Mouse (Mus musculus) urinary bladder, postnatal 36 days (tissue): Measurements from ENCODE around the gene B3gntl1.
A peak's percentile ranks its signal among the peaks of the same experiment; 100 is the strongest.
"Not testable (repeated sequence)": the region's sequence is repeated elsewhere in the genome, so short reads cannot be mapped to it uniquely, and the experiment has no call there.

Experiments used
- DNase-seq, 2 experiments: peaks; one replicate each; pipeline ENCODE4 v3.0.0; 2022; ENCODE audit warnings: low spot score in 2 of 2, mixed read lengths in 1 of 2

The B3gntl1 gene

GRCm38 (mm10) chr11:121685491-121686001 is 12.6 kb upstream of the B3gntl1 start:
- no peak for DNase-seq

GRCm38 (mm10) chr11:121683243-121683642 is 10.3 kb upstream of the B3gntl1 start:
- no peak for DNase-seq

- DNase-seq = peak in 1 of 2 experiments; percentile 24
Measured at GRCm38 (mm10) chr11:121680750-121681149, 7.8 kb upstream of the B3gntl1 start.

- no peak for DNase-seq
Measured at GRCm38 (mm10) chr11:121679581-121679980, 6.6 kb upstream of the B3gntl1 start.

DNA sequence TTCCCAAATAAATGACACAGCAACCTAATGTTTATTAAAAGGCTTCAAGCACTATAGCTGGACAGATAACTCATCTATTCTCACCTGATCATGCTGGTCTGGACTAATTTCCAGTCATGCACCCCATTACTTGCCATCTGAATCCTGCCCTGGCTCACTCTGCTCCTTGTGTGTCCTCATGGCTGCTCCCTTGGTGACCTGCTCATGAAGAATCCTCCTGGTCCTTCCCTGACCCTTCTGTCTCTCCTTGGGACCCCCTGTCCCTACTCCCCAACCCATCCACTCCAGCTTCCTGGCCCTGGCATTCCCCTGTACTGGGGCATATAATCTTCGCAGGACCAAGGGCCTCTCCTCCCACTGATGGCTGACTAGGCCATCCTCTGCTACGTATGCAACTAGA is 3.9 kb upstream of the B3gntl1 start:
- no peak for DNase-seq

DNA sequence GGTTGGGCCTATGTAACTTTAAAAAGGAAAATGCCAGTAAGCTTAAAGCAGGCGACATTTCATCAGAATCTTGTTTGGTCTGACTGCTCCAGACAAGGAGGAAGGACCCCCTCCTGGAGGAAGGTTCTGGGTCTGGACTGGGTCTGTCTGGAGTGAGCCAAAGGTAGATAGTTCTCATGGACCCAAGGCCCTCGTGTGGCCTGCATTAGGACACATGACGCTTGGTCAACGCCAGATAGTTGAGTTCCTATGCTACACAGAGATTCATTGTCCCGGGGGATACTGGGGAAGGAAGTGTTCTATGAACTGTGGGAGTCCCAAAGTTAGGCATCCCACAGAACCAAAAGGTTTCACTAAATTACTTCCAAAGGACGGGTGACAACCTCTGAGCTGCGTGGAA is 676 bp upstream of the B3gntl1 start:
- no peak for DNase-seq

DNA sequence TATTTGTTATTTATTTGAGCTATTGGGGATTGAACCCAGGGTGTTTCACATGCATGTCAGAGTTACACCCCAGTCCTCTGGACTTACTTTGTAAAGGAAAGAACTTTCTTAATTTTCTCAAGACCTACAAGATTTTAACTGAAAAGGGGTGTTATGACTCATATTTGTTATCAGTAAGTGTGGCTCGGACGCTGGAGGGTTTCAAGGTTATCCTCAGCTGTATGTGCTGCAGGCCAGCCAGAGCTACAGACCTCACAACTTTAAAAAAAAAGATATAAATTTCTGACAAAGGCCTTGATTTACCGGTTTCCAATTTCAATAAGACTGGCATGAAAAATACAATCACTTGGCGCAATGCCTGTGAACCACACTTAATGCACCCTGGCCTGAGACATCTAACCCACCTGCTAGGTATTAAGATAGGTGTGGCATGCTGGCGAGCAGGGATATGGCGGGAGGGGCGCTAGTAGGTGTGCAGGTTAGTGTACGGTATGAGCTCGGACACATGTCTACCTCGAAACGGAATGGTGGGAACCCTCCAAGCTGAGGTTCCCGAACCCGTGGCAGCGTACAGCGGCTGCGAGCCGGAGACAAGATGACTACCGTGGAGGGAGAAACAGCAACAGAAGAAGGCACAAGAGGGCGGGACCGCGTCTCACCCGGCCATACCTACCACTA is 502 bp downstream of the B3gntl1 start:
- DNase-seq = no peak

DNA sequence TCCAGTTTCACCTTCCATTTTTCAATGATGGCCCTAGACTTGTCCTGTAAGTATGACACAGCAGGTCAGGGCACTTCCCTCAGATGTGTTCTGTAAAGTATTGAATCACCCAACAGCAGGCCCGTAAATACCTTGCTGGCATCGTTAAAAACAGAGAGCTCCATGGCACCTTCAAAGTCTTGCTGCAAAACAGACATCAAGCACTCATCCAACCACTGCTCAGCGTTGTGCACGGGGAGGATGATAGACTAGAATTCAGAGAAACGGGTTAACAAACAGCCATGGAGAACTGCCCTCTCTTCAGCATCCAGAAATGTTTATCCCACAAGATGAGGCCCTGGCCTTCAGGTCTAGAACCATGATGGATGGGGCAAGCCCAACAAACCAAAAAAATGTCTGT is 2.0 kb downstream of the B3gntl1 start:
- DNase-seq = no peak

DNA sequence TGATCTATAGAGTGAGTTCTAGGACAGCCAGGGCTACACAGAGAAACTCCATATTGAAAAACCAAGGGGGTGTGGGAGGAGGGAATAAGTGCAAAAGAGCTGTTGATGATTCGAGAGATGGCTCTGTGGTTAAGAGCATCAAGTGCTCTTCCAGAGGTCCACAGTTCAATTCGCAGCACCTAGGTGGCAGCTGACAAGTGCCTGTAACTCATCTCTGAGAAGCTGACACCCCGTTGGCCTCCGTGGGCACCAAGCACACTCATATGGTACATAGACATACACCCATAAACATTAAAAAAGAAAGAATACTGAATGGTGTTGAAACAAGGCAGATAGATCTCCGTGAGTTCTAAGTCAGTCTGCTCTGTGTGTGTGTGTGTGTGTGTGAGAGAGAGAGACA is 4.2 kb downstream of the B3gntl1 start:
- no peak for DNase-seq

GRCm38 (mm10) chr11:121667541-121667940 is 5.4 kb downstream of the B3gntl1 start:
- DNase-seq = no peak

DNA sequence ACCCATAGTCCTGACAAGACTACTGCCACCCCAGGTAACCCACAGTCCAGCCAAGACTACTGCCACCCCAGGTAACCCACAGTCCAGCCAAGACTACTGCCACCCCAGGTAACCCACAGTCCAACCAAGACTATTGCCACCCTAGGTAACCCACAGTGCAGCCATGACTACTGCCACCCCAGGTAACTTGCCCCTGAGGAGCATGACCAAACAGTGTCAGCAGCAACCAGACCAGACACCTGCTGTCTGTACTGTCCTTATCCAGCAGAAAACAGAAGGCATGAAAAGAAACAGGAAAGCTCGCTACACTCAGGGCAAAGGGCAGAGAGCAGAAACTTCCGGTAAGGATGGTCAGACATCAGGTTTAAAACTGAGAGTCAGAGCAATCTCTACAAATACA is 11.8 kb downstream of the B3gntl1 start:
- no peak for DNase-seq

DNA sequence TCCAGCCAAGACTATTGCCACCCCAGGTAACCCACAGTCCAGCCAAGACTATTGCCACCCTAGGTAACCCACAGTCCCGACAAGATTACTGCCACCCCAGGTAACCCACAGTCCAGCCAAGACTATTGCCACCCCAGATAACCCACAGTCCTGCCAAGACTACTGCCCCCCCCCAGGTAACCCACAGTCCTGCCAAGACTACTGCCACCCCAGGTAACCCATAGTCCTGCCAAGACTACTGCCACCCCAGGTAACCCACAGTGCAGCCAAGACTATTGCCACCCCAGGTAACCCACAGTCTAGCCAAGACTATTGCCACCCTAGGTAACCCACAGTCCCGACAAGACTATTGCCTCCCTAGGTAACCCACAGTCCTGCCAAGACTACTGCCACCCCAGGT is 12.3 kb downstream of the B3gntl1 start:
- not testable (repeated sequence) for DNase-seq

DNA sequence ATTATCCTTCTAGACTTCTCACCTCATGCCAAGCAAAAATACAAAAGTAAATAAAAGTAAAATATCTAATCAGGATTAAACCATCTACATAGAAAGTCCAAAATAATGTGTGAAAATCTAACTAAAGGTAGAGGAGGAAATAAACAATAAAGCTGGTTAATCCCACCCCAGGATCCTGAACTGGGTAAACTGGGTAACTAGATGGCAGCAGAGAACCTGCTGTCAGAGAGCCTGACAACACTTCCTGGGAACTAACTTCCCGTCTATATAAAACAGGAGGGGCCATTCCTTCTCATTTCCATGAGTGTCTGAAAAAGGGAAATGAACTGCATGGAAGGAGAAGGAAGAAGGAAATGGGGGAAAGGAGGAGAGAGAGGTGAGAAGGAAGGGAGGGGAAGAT is 14.8 kb downstream of the B3gntl1 start:
- no peak for DNase-seq

DNA sequence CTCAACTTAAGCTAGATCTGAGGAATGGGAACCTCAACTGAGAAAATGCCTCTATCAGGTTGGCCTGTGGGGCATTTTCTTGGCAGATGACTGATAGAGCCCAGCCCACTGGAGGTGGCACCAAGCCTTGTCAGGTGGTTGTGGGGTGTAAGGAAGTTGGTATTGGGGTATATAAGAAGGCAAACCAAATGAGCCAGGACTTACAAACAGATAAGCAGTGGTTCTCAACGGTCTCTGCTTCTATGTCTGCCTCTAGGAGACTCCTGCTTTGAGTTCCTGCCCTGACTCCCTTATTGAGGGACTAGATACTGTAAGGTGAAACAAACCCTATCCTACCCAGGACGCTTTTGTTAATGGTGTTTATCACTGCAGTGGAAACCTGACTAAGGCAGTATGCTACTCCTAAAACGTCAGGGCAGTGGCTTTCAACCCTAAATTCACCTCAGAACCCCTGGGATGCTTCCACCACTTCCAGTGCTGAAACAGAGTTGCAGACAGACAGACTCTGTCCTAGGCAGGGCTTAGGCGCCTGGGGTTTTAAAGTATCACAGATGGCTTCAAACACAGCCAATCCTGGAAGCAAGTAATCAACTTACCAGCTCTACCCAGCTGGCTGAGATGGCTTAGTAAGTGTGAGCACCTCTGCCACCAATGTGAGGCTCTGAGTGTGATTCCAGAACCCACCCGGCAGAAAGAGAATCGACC is 17.0 kb downstream of the B3gntl1 start:
- DNase-seq = no peak

- no peak for DNase-seq
Measured at GRCm38 (mm10) chr11:121655166-121655806, 17.7 kb downstream of the B3gntl1 start.

GRCm38 (mm10) chr11:121654406-121654945 is 18.5 kb downstream of the B3gntl1 start:
- DNase-seq = no peak

- DNase-seq = no peak
Measured at GRCm38 (mm10) chr11:121653631-121654030, 19.3 kb downstream of the B3gntl1 start.

DNA sequence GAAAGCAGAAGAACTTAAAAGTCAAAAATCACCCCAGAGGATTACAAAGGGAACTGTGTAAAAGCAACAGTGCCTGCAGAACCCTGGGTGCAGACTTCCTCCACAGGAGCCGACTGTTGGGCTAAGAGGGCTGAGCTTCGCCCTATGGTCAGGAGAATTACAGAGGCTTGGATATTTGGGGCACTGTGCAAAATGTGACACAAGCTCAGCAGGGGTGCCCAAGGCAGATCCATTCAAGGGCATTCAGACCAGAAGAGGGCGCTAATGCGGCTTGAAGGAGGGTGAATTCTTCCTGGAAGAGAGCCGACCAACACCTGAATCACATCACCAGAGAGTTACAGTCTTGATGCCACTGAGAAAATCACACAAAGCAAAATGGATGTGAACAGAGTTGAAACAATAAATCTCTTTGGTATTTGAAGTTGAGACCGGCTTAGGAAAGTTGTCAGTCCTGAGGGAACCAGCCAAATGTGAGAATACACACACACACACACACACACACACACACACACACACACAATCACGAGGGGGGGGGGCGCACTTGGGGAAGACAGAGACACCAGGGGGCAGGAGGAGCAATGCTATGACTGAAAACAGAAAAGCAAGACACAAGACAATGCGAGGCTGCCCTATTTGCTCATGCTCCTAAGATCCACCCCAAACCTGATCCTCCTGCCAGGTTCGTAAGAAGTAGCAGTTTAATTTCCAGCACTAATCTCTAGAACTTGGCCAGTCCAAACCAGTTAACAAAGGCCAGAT is 20.2 kb downstream of the B3gntl1 start:
- peak; percentile 59 to 63 for DNase-seq

GRCm38 (mm10) chr11:121651983-121652382 is 21.0 kb downstream of the B3gntl1 start:
- peak; percentile 49 to 57 for DNase-seq

GRCm38 (mm10) chr11:121651556-121651955 is 21.4 kb downstream of the B3gntl1 start:
- DNase-seq = no peak

- no peak for DNase-seq
Measured at GRCm38 (mm10) chr11:121650668-121651067, 22.3 kb downstream of the B3gntl1 start.

DNA sequence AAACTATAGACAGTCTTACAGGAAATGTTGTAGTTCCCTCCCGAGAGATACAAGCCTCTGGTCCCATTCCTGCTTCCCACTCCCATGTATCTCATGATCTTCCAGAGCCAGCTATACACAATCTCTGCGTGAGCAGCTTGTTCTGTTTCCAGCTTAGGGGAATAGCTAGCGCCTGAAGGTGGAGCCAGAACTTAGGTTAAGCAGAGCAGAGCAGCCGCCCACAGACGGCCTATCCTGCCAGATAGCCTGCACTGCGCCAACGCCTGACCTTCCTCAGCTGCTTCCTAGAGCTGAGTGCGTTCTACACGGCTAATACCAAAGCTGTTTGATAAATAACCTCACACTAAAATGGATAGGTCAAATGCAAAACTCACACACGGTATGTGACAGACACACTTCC is 23.1 kb downstream of the B3gntl1 start:
- DNase-seq = peak in 1 of 2 experiments; percentile 59
